Mouse (Mus musculus) ES-Bruce4 (cell line): ENCODE measurements around the gene Umad1.

Experiments
- CTCF ChIP-seq: IDR thresholded peaks from one replicate; pipeline ENCODE4 v1.8.1; 2011; ENCODE audit warnings: low read depth, low read length
- EP300 ChIP-seq: IDR thresholded peaks from 2 replicates; pipeline ENCODE4 v1.6.1; 2011; ENCODE audit warnings: low read depth, low read length; ENCODE audit not compliant: insufficient read depth
- POLR2A ChIP-seq: IDR thresholded peaks from one replicate; pipeline ENCODE4 v1.8.1; 2011; ENCODE audit warnings: low read length; ENCODE audit not compliant: insufficient read depth

DNA sequence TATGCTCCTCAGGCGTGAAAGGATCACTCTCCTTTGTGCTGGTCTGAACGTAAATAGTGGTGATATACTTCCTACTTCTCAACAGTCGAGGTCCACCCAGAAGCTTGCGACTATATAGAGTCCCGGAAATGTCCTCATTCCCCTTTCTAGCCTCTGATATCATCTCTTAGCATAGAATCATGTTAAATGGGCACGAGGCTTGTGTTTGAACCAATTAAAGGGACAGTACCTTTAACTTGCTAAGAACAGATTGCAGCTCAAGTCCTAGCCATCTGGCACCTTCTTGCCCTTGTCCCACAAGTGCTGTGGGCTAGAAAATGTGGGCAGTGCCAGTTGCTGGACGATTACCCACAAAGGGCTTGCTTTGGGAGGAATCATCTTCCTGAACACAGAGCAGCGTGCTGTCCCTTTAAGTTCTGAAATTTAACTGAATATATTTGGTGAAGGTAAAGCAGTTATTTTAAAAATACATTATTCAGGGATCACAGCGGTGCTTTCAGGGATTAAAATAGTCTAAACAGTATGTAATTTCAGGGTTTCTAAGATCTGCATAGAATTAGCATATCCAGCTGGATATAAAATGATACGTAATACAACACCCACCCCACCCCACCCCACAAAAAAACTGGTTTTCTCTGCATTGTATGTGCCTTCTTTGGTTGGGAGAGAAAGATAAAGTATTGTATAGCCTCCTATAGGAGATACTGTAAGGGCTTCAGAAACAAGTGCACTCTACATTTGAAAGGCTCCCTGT is 153.9 kb downstream of the Umad1 start:
- TF ChIP-seq CTCF (no peak), EP300 (no peak), POLR2A (no peak)
